Mouse (Mus musculus) kidney, adult 2 months (tissue): ENCODE data around the gene Adat3.

Experiments
- CTCF ChIP-seq: fragments of 200-500 bp; conservative IDR thresholded peaks from 2 replicates; pipeline ENCODE4 v1.5.1; 2011; ENCODE audit warnings: low read depth, mild to moderate bottlenecking, control low read depth, low read length, moderate library complexity, mixed read lengths; ENCODE audit not compliant: insufficient read depth, insufficient read length
- POLR2A ChIP-seq: fragments of 200-500 bp; IDR thresholded peaks from one replicate; pipeline ENCODE4 v1.6.1; 2011; ENCODE audit warnings: low read depth, low read length, control low read depth

GRCm38 (mm10) chr10:80584642-80585552 lies 17.8 kb upstream of the Adat3 start:
- TF ChIP-seq CTCF, result no peak
- TF ChIP-seq POLR2A, result no peak
